Mouse (Mus musculus): ENCODE results near the gene Tnpo2.

The Tnpo2 gene

DNA sequence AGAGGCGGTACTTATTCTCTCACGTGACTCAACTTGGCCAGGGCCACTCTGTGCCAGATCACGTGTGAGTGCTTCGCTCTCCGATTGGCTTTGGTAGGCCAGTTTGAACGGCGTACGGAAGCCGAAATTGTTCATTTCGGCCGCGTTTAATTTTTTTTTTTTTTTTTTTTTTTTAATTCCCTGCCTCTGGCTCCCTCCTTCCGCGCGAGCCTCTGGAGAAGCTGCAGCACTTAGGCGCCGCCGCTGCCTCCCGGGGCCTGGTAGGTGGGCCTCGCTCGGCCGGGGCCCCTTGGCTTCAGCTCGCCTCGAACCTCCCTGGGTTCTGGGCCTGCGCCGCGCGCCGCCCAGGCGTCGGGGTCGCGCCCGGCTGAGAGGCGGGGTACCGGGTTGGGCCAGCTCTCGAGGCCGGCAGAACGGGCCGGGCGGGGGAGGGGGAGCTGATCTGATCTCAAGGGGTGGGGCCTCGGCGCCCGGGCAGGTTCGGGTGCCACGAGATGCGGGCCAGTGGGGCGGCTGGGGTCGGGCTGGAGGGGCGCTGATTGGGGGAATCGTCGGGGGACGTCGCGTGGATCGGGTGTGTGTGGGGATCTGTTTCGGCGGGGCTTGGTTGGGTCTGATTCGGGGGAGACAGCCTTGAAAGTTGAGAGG lies at the start of gene Tnpo2:
Gene Tnpo2 (plus strand): TSS at position 198 of the 648 bp plus-strand sequence.
- peak; percentile 76 to 86 for DNase-seq (ENCODE audit: low spot score in 2 of 2)

DNA sequence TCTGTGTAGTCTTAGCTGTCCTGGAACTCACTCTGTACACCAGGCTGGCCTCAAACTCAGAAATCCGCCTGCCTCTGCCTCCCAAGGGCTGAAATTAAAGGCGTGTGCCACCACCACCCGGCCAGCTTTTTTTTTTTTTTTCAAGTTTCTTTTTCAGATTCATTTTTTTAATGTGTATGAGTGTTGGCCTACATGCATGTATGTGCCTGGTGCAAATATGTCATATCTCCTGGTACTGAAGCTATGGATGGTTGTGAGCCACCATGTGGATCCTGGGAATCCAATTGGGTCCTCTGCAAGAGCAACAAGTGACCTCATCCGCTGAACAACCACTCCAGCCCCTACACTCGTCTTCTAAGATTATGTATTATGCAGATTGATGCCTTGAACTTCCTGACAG lies 49.3 kb upstream of the Tnpo2 start:
- DNase-seq (ENCODE audit: low spot score in 2 of 2) = no peak

DNA sequence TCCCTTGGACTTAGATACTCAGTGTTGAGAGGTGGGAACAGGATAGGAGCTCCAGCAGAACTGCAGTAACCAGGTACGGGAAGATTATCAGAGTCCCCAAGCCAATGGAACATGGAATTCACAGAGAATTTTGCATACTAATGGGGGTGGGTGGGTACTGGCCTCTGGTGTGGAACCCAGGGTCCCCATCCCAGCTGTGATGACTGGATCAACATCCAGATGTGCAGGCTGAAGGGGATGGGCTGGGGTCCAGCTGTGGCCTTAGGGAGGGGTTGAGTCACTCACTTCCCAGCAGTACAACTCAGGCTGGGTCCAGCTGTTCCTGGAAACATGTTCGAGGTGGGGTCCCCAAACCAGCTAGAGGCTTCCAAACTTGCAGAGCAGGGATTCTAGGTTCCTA lies 48.8 kb upstream of the Tnpo2 start:
- DNase-seq (ENCODE audit: low spot score in 2 of 2) = no peak

DNA sequence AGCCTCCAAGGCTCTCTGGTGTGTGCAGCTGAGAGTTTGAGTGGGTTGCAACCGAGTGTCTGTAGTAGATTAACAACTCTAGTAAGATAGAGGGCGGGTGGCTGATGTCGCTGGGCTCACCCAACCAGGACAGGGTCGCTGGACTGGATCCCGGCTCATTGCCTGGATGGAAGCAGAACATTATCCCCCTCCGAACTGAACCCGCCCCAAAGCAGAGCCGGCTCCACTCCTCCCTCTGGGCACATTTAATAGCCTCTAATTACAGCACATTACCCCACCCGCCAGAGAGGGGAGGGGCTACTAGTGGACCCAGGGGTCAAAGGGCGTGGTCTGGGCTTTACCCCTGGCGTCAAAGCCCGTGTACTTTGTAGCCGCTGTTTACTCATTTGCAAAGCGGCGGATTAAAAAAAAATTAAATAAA lies 47.4 kb upstream of the Tnpo2 start:
- no peak for DNase-seq (ENCODE audit: low spot score in 2 of 2)

DNA sequence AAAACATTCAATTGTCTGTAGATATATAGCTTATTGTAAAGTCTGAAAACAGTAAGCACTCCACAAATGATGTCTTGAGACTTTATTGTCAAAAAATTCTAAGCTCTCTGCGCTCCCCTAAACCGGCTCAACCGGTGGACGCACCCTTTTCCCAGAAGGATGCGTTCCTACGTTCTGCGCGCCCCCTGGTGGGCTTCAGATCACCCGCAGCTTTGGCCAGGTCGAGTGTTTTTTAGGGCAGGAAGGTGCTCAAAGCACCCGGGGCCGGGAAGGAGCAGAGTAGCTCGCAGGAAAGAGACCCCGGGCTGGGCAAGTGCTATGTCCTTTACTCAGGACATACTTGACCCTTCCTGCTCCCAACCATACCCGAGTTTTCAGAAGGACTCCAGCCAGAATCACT lies 46.9 kb upstream of the Tnpo2 start:
- peak; percentile 87 for DNase-seq (ENCODE audit: low spot score in 2 of 2)

DNA sequence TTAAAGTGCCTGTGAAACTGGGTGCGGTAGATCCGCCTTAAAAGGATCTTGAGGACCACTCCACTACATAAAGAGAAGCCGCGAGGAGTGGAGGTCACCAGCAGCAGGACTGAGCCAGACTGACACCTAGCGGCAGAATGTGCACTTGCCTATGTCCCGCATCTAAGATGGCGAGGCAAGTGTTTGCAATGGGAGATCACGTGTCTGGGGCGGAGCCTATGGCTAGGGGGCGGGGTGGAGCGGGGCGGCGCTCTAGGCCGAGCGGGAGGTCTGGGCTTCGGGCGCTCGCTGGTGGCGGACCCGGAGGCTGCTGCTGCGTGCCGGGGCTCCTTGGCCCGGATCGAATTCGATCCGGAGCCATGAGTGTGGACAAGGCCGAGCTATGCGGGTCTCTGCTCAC lies 46.4 kb upstream of the Tnpo2 start, which contains the start of gene Hook2:
Gene Hook2 (plus strand): TSS at position 255 of the 400 bp plus-strand sequence.
- DNase-seq (ENCODE audit: low spot score in 2 of 2) = peak; percentile 94 to 96

DNA sequence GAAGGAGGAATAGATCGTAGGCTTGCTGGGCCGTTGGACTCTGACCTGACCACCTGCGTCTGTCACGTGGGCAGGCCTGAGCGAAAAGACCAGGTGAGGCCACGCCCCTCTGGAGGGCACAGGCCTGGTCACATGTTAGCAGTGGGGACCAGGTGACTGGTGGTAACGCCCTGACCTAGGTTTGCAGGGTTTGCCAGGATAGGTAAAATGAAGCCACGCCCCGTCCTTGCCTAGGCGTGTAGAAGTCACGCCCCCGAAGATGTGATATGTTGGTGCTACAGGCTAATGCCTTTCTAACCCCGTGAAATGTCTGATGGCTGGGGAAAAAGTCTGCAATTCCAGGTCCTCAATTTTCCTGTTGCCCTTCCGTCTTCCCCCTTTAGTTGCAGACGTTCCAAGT lies 45.9 kb upstream of the Tnpo2 start:
- no peak for DNase-seq (ENCODE audit: low spot score in 2 of 2)

DNA sequence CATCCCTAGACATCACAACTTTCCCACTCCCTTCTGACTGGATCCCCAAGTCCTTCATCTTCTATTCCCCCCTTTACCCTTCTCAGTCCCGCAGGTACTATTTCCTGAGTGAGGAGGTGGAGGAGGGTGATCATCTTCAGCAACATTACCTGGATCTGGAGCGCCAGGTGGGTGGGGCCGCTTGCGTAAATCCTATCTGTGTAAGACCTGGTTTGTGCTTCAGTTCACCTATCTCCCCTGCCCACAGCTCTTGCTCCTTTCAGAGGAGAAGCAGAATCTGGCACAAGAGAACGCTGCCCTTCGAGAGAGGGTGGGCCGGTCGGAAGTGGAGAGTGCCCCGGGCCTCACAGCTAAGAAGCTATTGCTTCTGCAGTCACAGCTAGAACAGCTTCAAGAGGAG lies 42.3 kb upstream of the Tnpo2 start:
- no peak for DNase-seq (ENCODE audit: low spot score in 2 of 2)

DNA sequence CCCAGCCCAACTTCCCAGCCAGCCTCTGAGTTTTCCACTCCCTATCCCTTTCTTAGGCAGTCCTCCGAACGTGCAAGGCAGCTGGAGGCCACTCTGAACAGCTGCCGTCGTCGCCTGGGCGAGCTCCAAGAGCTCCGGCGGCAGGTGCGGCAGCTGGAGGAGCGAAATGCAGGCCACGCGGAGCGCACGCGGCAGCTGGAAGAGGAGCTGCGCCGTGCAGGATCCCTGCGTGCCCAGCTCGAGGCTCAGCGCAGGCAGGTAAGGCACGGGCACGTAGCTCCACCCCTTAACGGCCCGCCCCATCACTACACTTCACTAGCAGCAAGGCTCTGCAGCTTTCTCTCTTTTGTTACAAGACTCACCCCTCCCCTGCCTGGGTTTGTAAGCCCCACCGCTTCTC lies 41.0 kb upstream of the Tnpo2 start:
- no peak for DNase-seq (ENCODE audit: low spot score in 2 of 2)

DNA sequence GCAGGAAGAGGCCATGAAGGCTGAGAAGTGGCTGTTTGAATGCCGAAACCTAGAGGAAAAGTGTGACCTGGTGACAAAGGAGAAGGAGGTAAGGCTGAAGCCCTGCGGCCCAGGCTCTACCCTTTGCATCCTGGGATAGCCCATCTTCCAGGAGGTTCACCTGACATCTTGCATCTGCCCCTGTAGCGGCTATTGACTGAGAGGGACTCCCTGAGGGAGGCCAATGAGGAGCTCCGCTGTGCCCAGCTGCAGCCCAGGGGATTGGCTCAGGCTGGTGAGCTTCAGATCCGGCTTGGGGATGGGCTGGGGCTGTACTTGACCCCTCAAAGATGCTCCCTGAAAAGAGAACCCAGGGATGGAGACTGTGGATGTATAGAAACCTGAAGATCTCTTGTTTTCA lies 39.7 kb upstream of the Tnpo2 start:
- DNase-seq (ENCODE audit: low spot score in 2 of 2) = no peak

DNA sequence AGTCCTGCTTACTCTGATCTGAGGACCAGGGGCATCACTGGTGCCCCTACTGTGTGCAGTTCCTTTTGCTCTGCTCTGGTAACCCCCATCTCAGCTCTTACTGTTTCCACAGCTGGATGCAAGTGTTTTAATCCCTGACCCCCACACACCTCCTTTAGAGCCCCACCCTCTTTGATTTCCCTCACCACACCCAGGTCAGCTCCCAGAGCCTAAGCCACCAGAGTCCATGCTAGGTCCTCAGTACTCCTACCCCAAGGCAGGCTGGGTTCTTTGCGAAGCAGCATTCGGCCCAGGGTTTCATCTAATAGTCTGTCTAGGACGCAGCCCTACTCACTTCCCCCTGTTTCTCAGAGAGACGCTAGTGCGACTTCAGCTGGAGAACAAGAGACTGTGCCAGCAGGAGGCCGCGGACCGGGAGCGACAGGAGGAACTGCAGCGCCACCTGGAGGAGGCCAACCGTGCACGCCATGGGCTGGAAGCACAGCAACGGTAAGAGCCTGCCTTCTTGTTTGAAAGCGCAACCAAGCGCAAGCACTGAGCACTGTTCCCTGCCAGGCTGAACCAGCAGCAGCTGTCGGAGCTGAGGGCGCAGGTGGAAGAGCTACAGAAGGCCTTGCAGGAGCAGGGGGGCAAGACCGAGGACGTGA lies 38.9 kb upstream of the Tnpo2 start:
- peak; percentile 85 to 89 for DNase-seq (ENCODE audit: low spot score in 2 of 2)

DNA sequence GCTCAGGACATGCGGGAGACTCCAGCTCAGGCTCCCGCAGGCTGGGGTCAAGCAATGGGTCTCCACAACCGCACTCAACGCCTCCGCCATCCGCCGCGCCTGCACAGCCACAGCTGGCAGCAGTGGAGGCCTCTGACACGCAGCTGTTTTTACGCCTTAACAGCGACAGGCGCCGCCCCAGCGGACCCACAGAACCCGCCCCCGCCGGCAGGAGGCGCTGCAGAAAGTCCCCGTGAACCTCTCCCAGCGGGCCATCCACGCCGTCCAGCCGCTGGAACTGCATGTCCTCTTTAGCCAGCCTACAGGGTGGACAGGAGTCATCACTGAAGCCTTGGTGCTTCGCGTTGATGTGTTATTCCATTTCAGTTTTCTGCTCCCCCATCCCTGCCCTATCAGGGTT lies 29.0 kb upstream of the Tnpo2 start:
- no peak for DNase-seq (ENCODE audit: low spot score in 2 of 2)

DNA sequence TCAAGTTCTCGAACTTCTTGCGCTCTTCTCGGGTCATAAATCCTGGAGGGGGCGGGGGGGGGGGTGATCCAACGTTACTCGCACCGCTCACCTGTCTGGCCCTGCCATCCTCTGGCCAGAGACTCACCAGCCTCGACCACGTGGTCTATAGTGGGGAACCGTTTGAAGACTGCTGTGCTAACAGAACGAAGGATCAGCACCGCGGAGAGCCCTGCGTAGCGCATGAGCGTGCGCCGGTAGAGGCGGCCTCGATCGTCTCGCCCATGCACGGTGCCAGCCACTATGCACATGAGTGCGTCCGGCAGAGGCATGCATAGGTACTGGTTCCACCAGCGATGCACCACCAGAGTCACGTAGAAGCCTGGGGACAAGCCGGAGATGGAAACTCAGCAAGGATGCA lies 25.5 kb upstream of the Tnpo2 start:
- DNase-seq (ENCODE audit: low spot score in 2 of 2) = no peak

DNA sequence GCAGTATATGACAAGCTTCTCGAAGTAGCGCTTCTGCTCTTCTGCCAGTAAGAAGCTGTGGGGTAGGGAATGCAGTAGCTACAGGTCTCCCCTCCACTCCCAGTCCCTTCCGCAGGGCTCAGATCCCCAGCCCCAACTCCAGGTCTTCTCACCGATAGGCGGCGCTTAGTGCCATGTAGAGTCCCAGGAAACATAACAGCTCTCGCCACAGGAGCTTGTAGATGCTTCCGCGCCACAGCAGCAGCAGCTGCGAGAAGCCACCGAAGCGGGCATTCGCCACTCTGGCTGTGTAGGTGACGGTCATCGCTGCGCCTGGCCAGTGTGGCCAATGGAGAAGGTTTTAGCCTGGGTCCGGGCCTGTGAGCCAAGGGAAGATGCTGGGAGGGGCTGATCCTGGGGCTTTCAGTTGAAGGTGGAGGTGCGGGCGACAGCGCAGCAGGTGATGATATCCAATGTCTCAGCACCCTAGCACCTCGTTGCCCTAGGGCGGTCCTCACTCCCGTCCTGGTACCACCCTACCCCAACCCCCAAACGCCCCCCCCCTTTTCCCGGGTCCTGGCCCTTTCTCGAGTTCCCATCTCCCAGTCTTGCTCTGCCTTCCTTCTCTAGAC lies 23.4 kb upstream of the Tnpo2 start:
- DNase-seq (ENCODE audit: low spot score in 2 of 2) = peak in 1 of 2 experiments; percentile 57

DNA sequence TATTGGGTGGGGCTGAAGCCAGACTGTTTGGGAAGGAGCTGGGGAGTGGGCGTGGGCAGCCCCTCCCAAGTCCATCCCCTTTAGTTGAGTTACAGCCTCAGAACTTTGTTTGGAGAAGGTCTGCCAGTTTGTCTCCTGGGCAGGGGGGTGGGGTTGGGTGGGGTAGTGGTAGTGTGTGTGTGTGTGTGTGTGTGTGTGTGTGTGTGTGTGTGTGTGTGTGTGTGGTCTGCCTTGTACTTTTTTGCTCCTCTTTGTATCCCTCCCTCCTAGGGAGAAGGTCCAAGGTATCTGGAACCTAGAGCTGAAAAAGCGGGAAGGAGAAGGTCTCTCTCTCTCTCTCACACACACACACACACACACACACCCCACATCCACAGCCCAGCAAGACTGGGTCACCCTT lies 22.3 kb upstream of the Tnpo2 start, which contains the start of gene Best2:
Gene Best2 (minus strand): TSS at position 101 of the 400 bp plus-strand sequence.
- DNase-seq (ENCODE audit: low spot score in 2 of 2) = no peak

DNA sequence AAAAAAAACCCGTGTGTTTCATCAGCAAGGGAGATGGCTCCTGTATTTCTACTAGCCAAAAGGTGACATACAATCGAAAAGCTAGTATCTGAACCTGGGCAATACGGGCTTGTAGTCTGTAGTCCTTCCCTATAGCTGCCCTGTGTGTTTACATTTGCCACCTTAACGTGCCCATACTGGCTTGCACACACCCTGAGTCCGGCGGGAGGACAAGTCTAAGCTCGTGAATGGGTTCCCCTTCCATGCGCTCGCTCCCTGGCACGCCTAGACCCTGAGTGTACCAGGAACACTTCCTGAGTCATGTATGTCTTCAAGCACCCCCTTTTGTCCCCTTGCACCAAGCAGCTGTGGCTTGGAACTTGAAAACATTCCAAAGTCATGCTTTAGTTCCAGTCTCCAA lies 20.0 kb upstream of the Tnpo2 start:
- DNase-seq (ENCODE audit: low spot score in 2 of 2) = no peak

DNA sequence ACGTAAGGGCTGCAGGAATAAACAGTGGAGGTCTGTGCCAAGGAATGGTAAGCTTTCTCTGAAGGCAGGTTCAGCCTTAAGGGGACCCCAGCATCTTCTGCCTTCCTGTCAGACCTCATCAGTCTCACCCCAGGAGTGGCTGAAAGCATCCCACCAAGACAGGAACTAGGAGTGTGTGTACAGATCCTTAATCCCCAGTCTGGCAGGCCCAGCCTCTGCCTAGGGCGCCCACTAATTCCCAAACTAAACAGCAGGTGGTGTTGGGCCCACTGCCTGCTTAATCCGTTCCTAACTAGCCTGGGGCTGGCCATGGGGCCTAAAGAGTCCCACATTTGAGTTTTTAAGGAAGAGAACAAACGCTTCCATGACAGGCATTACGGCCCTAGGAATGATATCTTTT lies 19.5 kb upstream of the Tnpo2 start:
- DNase-seq (ENCODE audit: low spot score in 2 of 2) = no peak

DNA sequence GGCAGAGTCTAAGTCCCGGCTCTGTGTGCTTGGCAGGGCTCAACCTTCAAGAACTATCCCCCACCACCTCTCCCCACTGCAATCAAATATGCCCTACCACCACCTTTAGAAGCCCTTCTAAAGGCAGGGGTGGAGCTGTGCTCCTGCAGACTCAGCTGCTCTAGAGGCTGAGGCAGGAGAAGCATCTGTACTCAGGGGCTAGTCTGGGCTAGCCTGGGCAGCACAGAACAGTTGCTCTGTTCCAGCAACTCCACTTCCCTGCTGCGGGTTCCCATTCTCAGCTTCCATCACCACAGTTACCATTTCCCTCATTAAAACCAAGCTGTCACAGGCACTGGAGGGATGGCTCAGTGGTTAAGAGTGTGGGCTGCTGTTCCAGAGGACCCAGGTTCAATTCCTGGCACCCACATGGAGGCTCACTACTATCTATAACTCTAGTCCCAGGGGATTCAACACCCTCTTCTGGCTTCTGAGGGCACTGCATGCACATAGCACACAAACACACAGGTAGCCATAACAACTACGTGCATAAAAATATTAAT lies 15.1 kb upstream of the Tnpo2 start:
- no peak for DNase-seq (ENCODE audit: low spot score in 2 of 2)

DNA sequence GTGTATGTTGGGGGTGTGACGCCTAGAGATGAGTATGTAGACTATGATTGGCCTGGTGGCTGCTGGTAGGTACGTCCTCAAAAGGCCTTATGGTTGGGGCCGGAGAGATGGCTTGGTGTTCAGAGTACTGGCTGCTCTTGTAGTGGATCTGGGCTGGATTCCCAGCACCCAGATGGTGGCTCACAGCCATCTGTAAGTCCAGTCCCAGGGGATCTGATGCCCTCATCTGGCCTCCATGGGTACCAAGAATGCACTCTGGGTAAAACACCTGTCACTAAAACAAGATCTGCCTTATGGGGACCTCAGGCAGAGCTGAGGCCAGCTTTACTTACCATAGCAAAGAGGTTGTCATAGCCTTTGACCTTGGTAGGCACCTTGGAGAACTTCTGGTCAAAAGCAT lies 12.9 kb upstream of the Tnpo2 start:
- DNase-seq (ENCODE audit: low spot score in 2 of 2) = no peak

DNA sequence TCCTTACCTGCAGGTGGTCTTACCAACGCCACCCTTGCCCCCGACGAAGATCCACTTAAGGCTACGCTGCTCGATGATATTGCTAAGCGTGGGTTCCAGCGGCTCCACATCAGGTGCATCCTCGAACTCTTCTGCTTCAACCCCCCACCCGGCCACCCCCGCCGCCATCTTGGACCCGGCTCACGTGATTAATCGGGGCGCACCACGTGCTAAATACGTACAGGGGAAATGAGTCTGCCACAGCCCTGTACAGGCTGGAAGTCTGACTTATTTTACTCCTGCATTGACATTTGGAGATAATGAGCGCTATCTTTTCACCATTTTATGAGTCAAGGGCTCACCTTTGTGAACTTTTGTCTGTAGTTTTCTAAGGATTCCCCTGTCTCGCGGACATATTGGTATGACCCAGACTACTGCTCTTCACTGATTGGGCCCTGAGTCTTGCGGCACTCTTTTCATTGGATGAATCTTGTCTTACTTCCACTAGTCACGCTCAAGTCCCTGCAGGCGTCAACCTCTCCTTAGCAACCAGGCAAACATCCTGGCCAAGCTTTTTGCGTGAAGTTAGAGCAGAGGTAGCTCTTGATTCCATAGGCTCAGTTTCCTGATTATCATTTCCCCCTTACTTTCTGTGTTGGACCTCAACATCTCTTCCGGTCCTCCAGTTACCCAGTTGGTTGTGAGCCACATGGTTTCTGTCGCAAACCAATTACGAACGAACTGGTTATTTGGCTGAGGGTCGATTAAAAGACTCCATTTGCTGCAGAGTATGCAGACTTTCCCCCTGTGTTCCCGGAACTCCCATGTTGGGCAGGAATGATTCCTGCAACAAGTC lies 11.4 kb upstream of the Tnpo2 start, which contains the start of gene Asna1:
Gene Asna1 (minus strand): TSS at position 184 of the 835 bp plus-strand sequence.
- peak; percentile 57 to 65 for DNase-seq (ENCODE audit: low spot score in 2 of 2)

DNA sequence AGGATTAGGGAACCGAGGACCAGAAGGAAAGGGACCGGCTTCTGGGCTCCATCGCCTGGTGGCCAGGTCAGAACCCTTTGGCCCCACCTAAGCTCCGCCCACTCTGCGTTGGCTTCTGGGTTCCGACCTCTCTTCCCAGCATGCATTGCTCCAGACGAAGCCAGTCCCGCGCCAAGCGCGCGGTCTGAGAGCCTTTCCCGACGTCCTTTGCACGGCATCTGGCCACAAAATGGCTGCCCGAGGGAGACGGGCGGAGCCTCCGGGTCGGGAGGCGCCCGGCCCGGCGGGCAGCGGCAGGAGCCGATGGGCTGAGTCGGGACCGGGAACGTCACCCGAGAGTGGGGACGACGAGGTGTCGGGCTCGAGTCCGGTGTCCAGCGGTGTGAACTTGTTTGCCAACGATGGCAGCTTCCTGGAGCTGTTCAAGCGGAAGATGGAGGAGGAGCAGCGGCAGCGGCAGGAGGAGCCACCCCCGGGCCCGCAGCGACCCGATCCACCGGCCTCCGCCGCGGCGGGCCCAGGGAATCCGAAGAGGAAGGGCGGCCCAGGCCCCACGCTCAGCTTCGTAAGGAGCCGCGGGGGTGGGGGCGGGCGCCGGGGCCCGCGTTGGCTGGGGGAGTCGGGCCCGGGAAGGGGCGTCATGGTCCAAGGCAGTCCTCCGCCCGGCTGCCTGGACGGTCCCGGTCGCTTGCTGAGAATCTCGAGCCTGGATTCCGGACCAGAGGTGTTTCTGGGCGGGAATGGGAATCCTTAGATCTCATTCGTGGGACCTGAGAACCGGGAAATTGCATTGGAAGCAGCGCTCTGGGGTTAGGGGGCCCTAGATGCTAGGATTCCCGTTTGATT lies 9.8 kb upstream of the Tnpo2 start, which contains the start of gene Trir:
Gene Trir (plus strand): TSS at position 154 of the 846 bp plus-strand sequence.
- peak; percentile 91 to 94 for DNase-seq (ENCODE audit: low spot score in 2 of 2)

All from frontal cortex, postnatal 25 days (tissue).